Mouse (Mus musculus) embryo, embryonic 11 days (tissue): ENCODE measurements at regions not wholly inside any gene's neighbourhood (a gene's known extent, or its start where the extent isn't known, plus 50 kb on each side); places are given as distances from the start of the nearest gene placed in this dataset.

Experiments
- DNase-seq: peaks from one replicate; pipeline ENCODE4 v3.0.0-alpha.2; 2015

- DNase-seq: peak; percentile 10
Measured at GRCm38 (mm10) chr1:50622870-50623607, 277.4 kb upstream of the Tmeff2 start.

- no peak for DNase-seq
Measured at GRCm38 (mm10) chr1:50629000-50629399, 271.4 kb upstream of the Tmeff2 start.

- DNase-seq: no peak
Measured at GRCm38 (mm10) chr1:50629473-50630071, 270.9 kb upstream of the Tmeff2 start.

- DNase-seq: no peak
Measured at GRCm38 (mm10) chr1:50637992-50638391, 262.5 kb upstream of the Tmeff2 start.

DNA sequence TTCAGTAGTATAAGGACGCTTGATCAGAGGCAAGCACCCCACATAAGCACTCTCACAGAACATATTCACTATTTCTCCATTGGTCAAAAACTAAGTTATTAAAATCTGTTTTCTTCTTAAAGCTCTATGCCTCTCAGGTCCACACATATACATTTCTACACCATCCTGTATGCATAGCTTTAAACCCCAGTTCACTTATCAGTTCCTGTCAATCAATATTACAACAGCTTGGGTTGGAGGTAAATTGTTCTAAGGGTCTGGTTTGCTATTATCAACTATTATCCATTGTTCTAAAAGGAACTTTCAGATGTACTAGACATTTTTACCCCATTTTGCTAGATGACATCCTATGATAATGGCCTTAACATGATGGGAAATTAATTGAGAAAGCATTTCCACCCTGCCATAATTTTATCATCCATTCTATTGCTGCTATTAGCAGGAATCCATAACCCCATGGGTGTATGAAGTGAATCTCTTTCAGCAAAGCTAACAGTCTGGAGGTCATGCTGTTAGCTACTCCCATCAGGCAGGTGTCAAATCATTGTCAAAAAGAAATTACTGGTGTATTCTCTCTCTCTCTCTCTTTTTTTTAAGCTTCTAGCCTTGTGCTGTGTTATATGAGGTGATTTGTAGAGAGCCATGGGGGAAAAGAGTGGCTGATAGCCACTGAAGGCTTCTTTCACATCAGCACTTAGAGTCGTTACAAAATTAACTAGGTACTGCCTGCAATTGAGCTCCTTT, 253.3 kb upstream of the Tmeff2 start:
- DNase-seq: no peak

DNA sequence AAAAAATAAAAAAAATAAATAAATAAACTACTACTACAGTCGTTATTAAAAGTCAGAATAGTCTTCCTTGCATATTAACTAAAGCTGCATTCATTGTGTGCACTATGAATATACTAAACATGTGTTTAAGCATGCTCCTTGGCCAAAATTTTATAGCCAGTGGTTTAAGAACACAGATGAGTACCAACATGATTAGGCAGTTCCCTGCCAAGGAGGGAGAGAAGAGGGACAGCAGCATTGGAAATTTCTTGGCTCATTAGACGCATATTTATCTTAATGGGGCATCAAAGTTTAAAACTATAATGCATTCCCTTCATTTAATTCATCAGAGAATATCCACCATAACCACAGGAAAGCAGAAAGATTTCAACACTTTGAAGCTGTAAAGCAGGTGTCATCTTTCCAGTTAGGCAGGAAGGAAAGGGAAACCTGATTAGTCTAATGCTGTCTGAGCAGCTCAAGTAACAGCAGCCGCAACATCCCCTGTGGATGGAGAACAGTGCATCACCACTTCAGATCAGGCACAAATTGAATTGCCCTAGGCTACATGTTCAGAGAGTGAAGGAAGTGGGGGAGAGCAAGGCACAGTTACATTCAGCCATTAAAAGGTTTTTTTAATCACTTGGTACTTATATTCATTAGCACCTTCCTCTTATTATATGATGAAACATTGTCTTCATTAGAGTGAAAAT, 248.3 kb upstream of the Tmeff2 start:
- peak; percentile 44 for DNase-seq

- DNase-seq: no peak
Measured at GRCm38 (mm10) chr1:50665139-50665538, 235.3 kb upstream of the Tmeff2 start.

- no peak for DNase-seq
Measured at GRCm38 (mm10) chr1:50682971-50683370, 217.5 kb upstream of the Tmeff2 start.

DNA sequence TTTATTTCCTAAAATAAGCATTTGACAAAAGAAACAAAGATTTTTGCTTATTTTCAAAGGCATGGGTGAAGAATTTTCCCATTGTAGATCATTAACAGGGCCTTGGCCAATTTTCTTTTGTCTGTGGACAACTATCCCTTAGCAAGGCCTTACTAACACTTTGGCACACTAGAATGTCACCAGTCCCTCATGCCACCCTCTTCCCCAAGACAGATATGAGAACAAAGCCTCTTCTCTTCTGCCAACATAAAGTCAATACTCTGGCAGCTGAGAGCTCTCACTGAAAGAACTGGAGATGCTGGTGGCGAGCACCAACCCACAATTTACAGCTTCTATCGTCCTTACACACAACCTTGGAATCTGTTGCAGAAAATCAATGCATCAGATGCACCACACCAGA, 215.1 kb upstream of the Tmeff2 start:
- DNase-seq: no peak

DNA sequence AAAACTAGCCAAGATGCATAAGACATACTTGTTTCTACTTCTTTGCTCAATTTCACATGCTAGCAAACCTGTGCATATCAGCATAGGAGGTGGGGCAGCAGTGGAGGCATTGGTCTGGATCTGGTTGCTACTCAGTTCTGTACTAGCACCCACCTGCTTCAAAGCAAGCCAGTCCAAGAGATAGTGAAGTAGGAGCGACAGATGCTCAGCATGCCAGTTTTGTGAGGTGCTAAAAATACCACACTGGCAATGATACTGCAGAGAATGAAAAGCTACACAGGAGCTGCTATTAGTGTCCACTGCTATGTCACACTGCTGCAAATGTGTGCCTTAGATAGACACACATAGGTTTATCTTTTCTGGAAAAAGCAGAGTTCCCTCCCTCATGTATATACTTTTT, 203.5 kb upstream of the Tmeff2 start:
- no peak for DNase-seq

DNA sequence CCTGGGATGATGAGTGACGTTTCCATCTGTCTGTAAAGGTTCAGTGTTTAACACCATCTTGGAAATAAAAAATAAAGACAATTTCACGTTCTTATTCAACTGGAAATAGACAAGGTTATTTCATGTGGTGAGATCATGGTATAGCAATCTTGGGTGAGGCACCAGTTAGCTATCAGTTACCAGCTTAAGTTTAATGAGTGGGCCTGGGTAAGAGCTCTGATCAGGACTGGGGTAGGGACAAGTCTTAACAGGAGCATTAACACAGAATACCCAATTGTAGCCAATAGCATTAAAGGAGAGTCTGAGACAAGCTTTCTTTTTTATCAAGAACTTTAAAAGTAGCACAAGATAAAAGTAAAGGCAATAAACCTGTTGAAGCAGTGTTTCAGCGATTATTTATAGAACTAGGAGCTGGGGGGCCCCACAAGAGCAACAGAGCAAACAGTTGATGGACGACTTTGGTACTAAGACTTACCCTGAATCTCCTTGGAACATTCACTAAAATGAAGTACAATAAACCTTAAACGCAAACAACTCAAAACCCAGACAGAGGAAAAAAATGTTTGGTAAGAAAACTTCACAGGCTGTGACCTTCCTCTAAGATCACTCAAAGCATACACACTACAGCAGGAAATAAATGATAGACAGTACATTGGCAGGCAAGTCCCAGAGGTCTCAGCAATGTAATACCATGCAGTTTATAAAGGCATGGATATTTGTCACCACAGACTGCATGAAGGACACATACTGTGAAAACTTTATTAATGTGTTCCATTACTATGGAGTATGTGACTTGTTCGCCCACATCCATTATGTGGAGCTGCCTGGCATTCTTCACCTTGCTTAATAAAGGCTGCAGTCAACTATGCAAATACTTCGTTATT, 202.9 kb upstream of the Tmeff2 start:
- DNase-seq: no peak

- DNase-seq: no peak
Measured at GRCm38 (mm10) chr1:50704639-50705038, 195.8 kb upstream of the Tmeff2 start.

- DNase-seq: peak; percentile 1
Measured at GRCm38 (mm10) chr1:50745049-50745448, 155.4 kb upstream of the Tmeff2 start.

DNA sequence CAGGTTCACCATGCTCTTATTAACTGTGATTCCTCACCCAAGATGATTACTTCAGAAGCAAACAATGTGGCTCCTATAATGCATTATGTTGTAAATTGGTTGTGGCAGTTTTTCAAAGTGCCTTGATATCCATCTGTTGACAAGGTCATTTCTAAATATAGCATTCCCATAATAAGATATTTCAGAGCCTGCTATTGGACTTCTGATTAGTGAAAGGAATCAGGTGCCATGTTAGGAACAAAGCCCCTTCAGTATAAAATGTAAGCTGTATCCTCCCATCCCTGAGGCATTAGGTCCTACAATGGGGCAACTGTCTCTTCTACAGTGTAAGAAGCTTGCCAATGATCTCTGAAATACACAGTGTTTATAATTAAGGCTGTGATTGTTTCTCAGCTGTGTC, 130.2 kb upstream of the Tmeff2 start:
- DNase-seq: no peak

DNA sequence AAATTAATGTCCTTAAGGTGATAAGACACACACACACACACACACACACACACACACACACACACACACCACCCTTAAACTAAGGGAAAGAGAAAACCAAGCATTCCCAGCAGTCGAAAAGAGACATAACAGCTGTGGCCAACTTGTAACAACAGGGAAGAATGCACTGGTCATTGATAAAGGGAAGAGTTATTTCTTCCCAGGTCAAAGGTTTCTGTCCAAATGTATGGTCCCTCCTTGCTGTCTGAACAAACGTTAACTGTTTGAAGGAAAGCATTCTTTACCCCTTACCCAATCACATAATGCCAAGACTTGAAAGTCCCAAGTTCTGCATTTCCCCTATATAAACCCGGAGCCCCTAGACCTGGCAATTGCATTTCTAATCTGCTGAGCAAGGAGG, 105.2 kb upstream of the Tmeff2 start:
- DNase-seq: peak; percentile 18

GRCm38 (mm10) chr1:50798166-50798565, 102.3 kb upstream of the Tmeff2 start:
- DNase-seq: no peak

- no peak for DNase-seq
Measured at GRCm38 (mm10) chr1:50806321-50806720, 94.1 kb upstream of the Tmeff2 start.

GRCm38 (mm10) chr1:50806821-50807220, 93.6 kb upstream of the Tmeff2 start:
- no peak for DNase-seq

DNA sequence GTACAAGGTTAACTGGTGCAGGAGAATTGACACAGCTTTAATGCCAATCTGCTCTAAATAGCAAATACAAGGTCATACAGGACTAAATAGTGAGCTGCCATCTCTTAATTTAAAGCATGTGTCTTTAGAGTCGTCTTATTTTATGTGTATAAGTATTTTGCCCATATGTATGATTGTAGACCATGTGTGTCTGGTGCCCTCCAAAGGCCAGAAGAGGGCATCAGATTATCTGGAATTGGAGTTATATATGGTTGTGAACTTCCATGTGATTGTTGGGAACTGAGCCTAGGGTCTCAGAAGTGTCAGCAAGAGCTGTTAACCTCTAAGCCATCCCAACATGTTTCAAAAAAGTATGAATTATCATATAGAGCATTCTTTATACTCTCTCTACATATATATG, 68.8 kb upstream of the Tmeff2 start:
- no peak for DNase-seq

DNA sequence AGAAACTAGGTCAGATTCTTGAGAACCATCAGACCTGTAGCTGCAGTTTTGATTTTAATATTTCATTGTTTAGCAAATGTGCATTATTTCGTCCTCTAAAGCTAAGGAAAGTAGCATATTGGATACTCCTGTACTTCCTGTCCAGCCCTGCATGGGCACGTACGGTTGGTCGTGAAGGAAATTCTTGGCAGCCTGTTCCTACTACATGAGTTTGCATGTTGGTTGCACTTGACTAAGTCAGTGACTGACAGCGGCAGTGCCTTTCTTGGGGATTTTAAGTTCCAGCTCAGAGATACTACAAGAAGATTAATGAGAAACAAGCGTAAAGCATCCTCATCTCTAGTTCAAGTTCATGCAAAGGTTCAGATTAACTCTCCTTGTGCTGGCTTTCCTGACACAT, 64.3 kb upstream of the Tmeff2 start:
- no peak for DNase-seq

- no peak for DNase-seq
Measured at GRCm38 (mm10) chr1:50847156-50847555, 53.3 kb upstream of the Tmeff2 start.
